Mouse (Mus musculus): ENCODE results near the gene Slc25a21. TPM values are rescaled to one million over a fixed set of nuclear protein-coding genes. Genes with fewer than 3 reads are reported as not detected.

Slc25a21 gene
- polyA plus RNA-seq, 1 experiment from 2014 or later: 18.7 TPM

DNA sequence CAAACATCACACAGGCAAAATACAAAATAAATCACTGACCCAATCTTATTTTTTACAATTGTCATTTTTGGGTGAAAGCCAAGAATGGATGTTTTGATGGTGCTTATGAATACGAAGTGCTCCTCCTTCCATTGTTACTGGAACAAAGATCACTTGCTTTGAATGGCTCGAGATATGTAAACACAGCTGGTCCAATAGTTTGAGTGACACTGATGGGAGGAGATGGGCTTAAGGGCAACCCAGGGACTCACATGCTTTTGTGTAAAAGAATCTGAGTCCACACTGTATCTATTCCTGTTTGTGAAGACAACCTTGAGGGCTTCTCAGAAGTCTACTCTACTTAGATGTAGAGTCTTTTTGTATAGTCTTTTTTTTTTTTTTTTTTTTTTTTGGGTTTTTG, 389.8 kb downstream of the Slc25a21 start:
- H3K4me3 ChIP-seq (ENCODE audit: low read depth, low read length): no peak overlapping the region
- no peak for ATAC-seq (ENCODE audit: low read depth)
- H3K4me2 ChIP-seq (ENCODE audit: low read depth, low read length): no peak overlapping the region
- no peak overlapping the region for H3K9ac ChIP-seq (ENCODE audit: low read depth, low read length)
- WGBS (ENCODE audit: insufficient replicate concordance): 69% methylated on average over 2 of the region's 2 CpGs
- H3K9me3 ChIP-seq (replicated peaks; ENCODE audit: control insufficient read depth, low read length): no peaks in the 10 kb centered on the region
- no peaks in the 10 kb centered on the region for H3K27me3 ChIP-seq (ENCODE audit: control insufficient read depth, insufficient read depth, low read depth, low read length)
- H3K27ac ChIP-seq (ENCODE audit: low read length): no peak overlapping the region
- H3K36me3 ChIP-seq (ENCODE audit: control insufficient read depth, insufficient read depth): no peaks in the 10 kb centered on the region
- H3K4me1 ChIP-seq (ENCODE audit: control insufficient read depth, low read depth, low read length): no peaks in the 10 kb centered on the region

- no peaks in the 10 kb centered on the region for H3K36me3 ChIP-seq (ENCODE audit: control insufficient read depth, insufficient read depth)
- no peak for ATAC-seq (ENCODE audit: low read depth)
- no peak overlapping the region for H3K4me2 ChIP-seq (ENCODE audit: low read depth, low read length)
- no peak overlapping the region for H3K4me3 ChIP-seq (ENCODE audit: low read depth, low read length)
- no peak overlapping the region for H3K9ac ChIP-seq (ENCODE audit: low read depth, low read length)
- WGBS (ENCODE audit: insufficient replicate concordance): 83% methylated on average over 2 of the region's 2 CpGs
- no peaks in the 10 kb centered on the region for H3K9me3 ChIP-seq (replicated peaks; ENCODE audit: control insufficient read depth, low read length)
- no peaks in the 10 kb centered on the region for H3K4me1 ChIP-seq (ENCODE audit: control insufficient read depth, low read depth, low read length)
- no peak overlapping the region for H3K27ac ChIP-seq (ENCODE audit: low read length)
- no peaks in the 10 kb centered on the region for H3K27me3 ChIP-seq (ENCODE audit: control insufficient read depth, insufficient read depth, low read depth, low read length)
Observed at GRCm38 (mm10) chr12:56807078-56807477, 390.2 kb downstream of the Slc25a21 start.

DNA sequence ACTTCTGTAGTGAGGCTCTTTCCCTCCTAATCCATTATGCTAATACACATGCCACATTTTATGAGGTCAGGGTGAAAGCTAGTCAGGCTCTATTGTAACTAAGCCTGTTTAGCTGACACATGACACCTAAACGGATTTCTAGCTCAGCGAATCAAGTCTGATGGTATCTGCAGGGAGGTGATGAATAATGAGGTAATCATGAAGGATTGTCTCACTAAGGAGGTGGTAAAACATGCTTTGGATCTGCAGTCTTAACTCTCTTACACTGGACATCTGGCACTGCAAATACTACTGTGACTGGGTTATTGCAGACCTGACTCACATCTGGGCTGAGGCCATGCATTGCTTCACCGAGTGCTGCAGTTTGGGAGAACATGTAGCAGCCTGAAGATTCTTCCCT, 392.8 kb downstream of the Slc25a21 start:
- H3K4me1 ChIP-seq (ENCODE audit: control insufficient read depth, low read depth, low read length): no peaks in the 10 kb centered on the region
- H3K36me3 ChIP-seq (ENCODE audit: control insufficient read depth, insufficient read depth): no peaks in the 10 kb centered on the region
- no peak overlapping the region for H3K9ac ChIP-seq (ENCODE audit: low read depth, low read length)
- no peak for ATAC-seq (ENCODE audit: low read depth)
- no peaks in the 10 kb centered on the region for H3K27me3 ChIP-seq (ENCODE audit: control insufficient read depth, insufficient read depth, low read depth, low read length)
- no peak overlapping the region for H3K27ac ChIP-seq (ENCODE audit: low read length)
- 62% methylated on average over 3 of the region's 3 CpGs for WGBS (ENCODE audit: insufficient replicate concordance)
- H3K9me3 ChIP-seq (replicated peaks; ENCODE audit: control insufficient read depth, low read length): no peaks in the 10 kb centered on the region
- no peak overlapping the region for H3K4me2 ChIP-seq (ENCODE audit: low read depth, low read length)
- H3K4me3 ChIP-seq (ENCODE audit: low read depth, low read length): no peak overlapping the region

DNA sequence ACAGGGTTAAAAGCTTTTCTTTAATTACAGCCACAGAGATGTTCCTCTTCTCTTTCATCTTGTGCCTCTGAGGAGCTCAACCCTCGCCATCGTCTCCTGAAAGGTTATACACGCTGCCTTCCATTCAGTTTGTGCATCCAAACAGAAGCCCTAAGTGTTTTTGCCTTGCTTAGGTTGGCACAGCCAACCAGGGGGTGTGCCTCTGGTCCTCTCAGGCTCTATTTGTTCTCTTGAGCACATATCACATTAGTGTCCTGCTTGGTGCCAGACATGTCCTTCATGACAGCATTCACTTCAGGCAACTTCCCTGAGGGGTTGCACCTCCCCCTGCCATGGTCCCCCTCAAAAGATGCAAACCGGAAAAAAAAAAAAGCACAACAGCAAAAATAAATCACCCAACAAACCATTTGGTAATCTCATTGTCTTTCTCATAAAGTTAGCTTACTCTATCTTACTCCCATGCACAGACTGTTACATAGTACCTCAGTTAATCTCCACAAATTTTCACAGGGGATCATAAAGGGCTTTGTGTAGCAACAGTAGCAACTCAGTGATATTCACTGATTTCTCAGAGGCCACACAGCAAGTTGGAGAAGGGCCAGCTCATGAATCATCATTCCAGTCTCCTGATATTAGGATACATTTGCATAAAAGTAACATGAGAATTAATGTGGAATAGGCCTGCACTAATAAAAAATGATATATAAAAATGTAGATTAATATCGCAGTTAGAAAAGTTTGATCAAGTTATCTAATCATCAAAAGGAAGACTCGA, 398.4 kb downstream of the Slc25a21 start:
- Histone ChIP-seq H3K4me3 (ENCODE audit: low read depth, low read length) (no peak overlapping the region), H3K36me3 (ENCODE audit: control insufficient read depth, insufficient read depth) (no peaks in the 10 kb centered on the region), H3K9ac (ENCODE audit: low read depth, low read length) (no peak overlapping the region), H3K27ac (ENCODE audit: low read length) (no peak overlapping the region), H3K27me3 (ENCODE audit: control insufficient read depth, insufficient read depth, low read depth, low read length) (no peaks in the 10 kb centered on the region), H3K9me3 (replicated peaks; ENCODE audit: control insufficient read depth, low read length) (no peaks in the 10 kb centered on the region), H3K4me2 (ENCODE audit: low read depth, low read length) (no peak overlapping the region), H3K4me1 (ENCODE audit: control insufficient read depth, low read depth, low read length) (no peaks in the 10 kb centered on the region)
- ATAC-seq (ENCODE audit: low read depth): no peak
- WGBS (ENCODE audit: insufficient replicate concordance): 79% methylated on average over 6 of the region's 6 CpGs

DNA sequence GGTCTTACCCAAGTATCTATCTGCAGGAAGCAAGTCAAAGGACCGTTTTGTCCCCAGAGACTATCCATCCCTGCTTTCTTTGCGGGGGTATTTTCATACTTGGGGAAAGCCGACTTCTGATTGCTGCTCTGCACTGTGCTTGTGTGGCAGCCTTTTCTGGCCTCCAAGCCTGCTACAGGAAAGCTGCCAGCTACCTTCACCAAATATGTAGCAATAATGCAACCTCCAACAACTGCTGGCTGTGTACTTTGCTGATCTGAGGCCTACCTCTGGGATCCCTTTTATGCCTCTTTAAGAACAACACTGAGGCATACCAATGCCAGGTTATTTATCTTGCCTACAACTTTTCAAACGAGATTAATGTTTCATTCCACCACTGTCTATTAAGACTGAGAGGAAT, 408.0 kb downstream of the Slc25a21 start:
- no peaks in the 10 kb centered on the region for H3K27me3 ChIP-seq (ENCODE audit: control insufficient read depth, insufficient read depth, low read depth, low read length)
- no peak overlapping the region for H3K27ac ChIP-seq (ENCODE audit: low read length)
- no peak overlapping the region for H3K4me3 ChIP-seq (ENCODE audit: low read depth, low read length)
- H3K9ac ChIP-seq (ENCODE audit: low read depth, low read length): no peak overlapping the region
- no peaks in the 10 kb centered on the region for H3K9me3 ChIP-seq (replicated peaks; ENCODE audit: control insufficient read depth, low read length)
- H3K4me1 ChIP-seq (ENCODE audit: control insufficient read depth, low read depth, low read length): no peaks in the 10 kb centered on the region
- H3K4me2 ChIP-seq (ENCODE audit: low read depth, low read length): no peak overlapping the region
- 71% methylated on average over 4 of the region's 4 CpGs for WGBS (ENCODE audit: insufficient replicate concordance)
- ATAC-seq (ENCODE audit: low read depth): no peak
- no peaks in the 10 kb centered on the region for H3K36me3 ChIP-seq (ENCODE audit: control insufficient read depth, insufficient read depth)

DNA sequence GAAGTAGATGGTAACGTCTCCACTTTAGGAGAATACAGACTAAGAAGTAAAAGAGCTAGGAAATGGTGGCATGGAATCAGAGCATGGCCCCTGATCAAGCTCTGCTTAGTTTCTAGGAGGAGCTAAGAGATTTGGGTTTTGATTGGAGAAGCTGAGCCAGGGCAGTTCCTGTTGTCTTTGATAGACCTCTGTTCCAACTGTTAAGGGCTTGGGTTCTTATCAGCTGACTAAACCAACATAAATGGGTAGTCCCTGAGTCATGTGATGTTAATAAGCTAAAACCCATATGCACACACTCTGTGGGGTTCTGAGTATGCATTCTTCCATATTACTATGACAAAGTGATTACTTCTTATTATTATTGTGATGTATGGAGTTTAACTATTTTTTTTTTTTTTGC, 412.0 kb downstream of the Slc25a21 start:
- Histone ChIP-seq H3K27ac (ENCODE audit: low read length) (no peak overlapping the region), H3K4me3 (ENCODE audit: low read depth, low read length) (no peak overlapping the region), H3K9ac (ENCODE audit: low read depth, low read length) (no peak overlapping the region), H3K4me1 (ENCODE audit: control insufficient read depth, low read depth, low read length) (no peaks in the 10 kb centered on the region), H3K36me3 (ENCODE audit: control insufficient read depth, insufficient read depth) (no peaks in the 10 kb centered on the region), H3K4me2 (ENCODE audit: low read depth, low read length) (no peak overlapping the region), H3K9me3 (replicated peaks; ENCODE audit: control insufficient read depth, low read length) (no peaks in the 10 kb centered on the region), H3K27me3 (ENCODE audit: control insufficient read depth, insufficient read depth, low read depth, low read length) (no peaks in the 10 kb centered on the region)
- WGBS (ENCODE audit: insufficient replicate concordance): 72% methylated on average over 1 of the region's 1 CpGs
- ATAC-seq (ENCODE audit: low read depth): no peak

DNA sequence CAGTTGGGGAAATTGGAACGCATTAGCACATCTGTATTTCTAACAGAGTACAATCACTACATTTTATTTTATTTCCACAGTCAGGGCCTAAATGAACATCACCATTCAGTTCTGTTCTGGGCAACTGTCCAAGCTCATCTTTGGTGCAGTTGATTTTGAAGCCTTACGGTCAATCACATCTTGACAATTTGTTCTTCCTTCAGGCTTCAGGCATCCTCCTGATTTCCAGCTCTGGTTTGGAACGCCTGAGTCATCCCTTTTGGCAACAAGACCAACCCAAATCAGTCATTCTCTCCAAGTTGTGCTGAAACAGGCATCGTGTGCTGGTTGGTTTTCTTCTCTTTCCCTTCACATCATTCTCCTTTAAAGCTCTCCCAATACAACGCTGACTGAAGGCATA, 416.1 kb downstream of the Slc25a21 start:
- ATAC-seq (ENCODE audit: low read depth): no peak
- no peaks in the 10 kb centered on the region for H3K4me1 ChIP-seq (ENCODE audit: control insufficient read depth, low read depth, low read length)
- H3K9ac ChIP-seq (ENCODE audit: low read depth, low read length): no peak overlapping the region
- WGBS (ENCODE audit: insufficient replicate concordance): 82% methylated on average over 5 of the region's 5 CpGs
- no peak overlapping the region for H3K27ac ChIP-seq (ENCODE audit: low read length)
- H3K27me3 ChIP-seq (ENCODE audit: control insufficient read depth, insufficient read depth, low read depth, low read length): no peaks in the 10 kb centered on the region
- no peak overlapping the region for H3K4me2 ChIP-seq (ENCODE audit: low read depth, low read length)
- no peaks in the 10 kb centered on the region for H3K36me3 ChIP-seq (ENCODE audit: control insufficient read depth, insufficient read depth)
- H3K9me3 ChIP-seq (replicated peaks; ENCODE audit: control insufficient read depth, low read length): no peaks in the 10 kb centered on the region
- H3K4me3 ChIP-seq (ENCODE audit: low read depth, low read length): no peak overlapping the region

GRCm38 (mm10) chr12:56779621-56780020, 417.7 kb downstream of the Slc25a21 start:
- no peaks in the 10 kb centered on the region for H3K36me3 ChIP-seq (ENCODE audit: control insufficient read depth, insufficient read depth)
- 67% methylated on average over 3 of the region's 3 CpGs for WGBS (ENCODE audit: insufficient replicate concordance)
- no peak for ATAC-seq (ENCODE audit: low read depth)

DNA sequence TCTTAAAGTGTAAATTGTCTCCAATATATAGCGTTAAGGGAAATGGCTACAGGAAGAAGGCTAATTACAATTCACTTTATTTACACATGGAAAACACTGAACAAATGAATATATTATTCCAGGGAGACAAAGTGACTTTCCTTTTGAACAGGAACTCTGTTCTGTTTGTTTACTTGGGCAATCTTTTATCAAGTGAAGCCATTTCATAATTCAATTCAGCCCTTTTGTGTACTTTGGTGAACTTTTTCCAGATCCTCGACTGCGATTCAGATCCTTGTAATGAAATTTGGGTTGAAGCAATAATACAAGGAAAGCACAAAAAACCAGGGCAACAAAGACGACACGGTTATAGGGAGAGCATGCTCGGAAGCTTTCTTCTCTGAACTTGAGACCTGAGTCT, 423.3 kb downstream of the Slc25a21 start:
- H3K4me1 ChIP-seq (ENCODE audit: control insufficient read depth, low read depth, low read length): no peaks in the 10 kb centered on the region
- no peak overlapping the region for H3K4me2 ChIP-seq (ENCODE audit: low read depth, low read length)
- H3K27me3 ChIP-seq (ENCODE audit: control insufficient read depth, insufficient read depth, low read depth, low read length): no peaks in the 10 kb centered on the region
- H3K4me3 ChIP-seq (ENCODE audit: low read depth, low read length): no peak overlapping the region
- no peak overlapping the region for H3K9ac ChIP-seq (ENCODE audit: low read depth, low read length)
- no peak for ATAC-seq (ENCODE audit: low read depth)
- no peaks in the 10 kb centered on the region for H3K9me3 ChIP-seq (replicated peaks; ENCODE audit: control insufficient read depth, low read length)
- WGBS (ENCODE audit: insufficient replicate concordance): 70% methylated on average over 6 of the region's 6 CpGs
- H3K27ac ChIP-seq (ENCODE audit: low read length): no peak overlapping the region
- H3K36me3 ChIP-seq (ENCODE audit: control insufficient read depth, insufficient read depth): no peaks in the 10 kb centered on the region

More at GRCm38 (mm10) chr12:56779621-56780020, 417.7 kb downstream of the Slc25a21 start:
- Histone ChIP-seq H3K9ac (ENCODE audit: low read depth, low read length) (no peak overlapping the region), H3K9me3 (replicated peaks; ENCODE audit: control insufficient read depth, low read length) (no peaks in the 10 kb centered on the region), H3K27me3 (ENCODE audit: control insufficient read depth, insufficient read depth, low read depth, low read length) (no peaks in the 10 kb centered on the region), H3K27ac (ENCODE audit: low read length) (no peak overlapping the region), H3K4me3 (ENCODE audit: low read depth, low read length) (no peak overlapping the region), H3K4me2 (ENCODE audit: low read depth, low read length) (no peak overlapping the region), H3K4me1 (ENCODE audit: control insufficient read depth, low read depth, low read length) (no peaks in the 10 kb centered on the region)
